Mouse (Mus musculus): ENCODE measurements around the gene Kif26b.

- TF ChIP-seq CTCF (IDR thresholded peaks at IDR 0.05; ENCODE audit: low read depth, low read length) (no peak), POLR2A (IDR thresholded peaks at IDR 0.05; ENCODE audit: borderline replicate concordance, low read depth, low read length) (no peak)
Measured at GRCm38 (mm10) chr1:178972055-178972454, 443.1 kb downstream of the Kif26b start.
